Mouse (Mus musculus) forebrain, embryonic 11.5 days (tissue): Measurements from ENCODE around the gene Pdilt. TPM values are rescaled to one million over a fixed set of nuclear protein-coding genes. Genes with fewer than 3 reads are reported as not detected.
"Not testable (repeated sequence)": the region's sequence is repeated elsewhere in the genome, so short reads cannot be mapped to it uniquely, and the experiment has no call there.

ENCODE experiments used
- ATAC-seq: fragments of 200-750 bp; cut with Nextera tagmentation; replicated peaks from 2 replicates; pipeline ENCODE4 v1.8.0; 2017; ENCODE audit warnings: moderate TSS enrichment; ENCODE audit not compliant: low FRiP score
- DNase-seq: peaks from one replicate; pipeline ENCODE4 v3.0.0-alpha.2; 2017; ENCODE audit warnings: low spot score
- H3K27ac ChIP-seq: fragments of 300-500 bp; sonication (generic); 2 replicates; pipeline ENCODE4 v1.5.1; 2014; ENCODE audit warnings: low read depth, low read length
- H3K27me3 ChIP-seq: fragments of 300-500 bp; sonication (generic); 2 replicates; pipeline ENCODE4 v1.6.1; 2014; ENCODE audit warnings: mild to moderate bottlenecking, low read length, mixed read lengths; ENCODE audit not compliant: control insufficient read depth, insufficient read depth
- H3K36me3 ChIP-seq: fragments of 300-500 bp; sonication (generic); 2 replicates; pipeline ENCODE4 v1.6.1; 2014; ENCODE audit warnings: mild to moderate bottlenecking, low read length, moderate library complexity, mixed read lengths; ENCODE audit not compliant: control insufficient read depth, insufficient read depth
- H3K4me1 ChIP-seq: fragments of 300-500 bp; sonication (generic); replicated peaks from 2 replicates; pipeline ENCODE4 v1.6.1; 2014; ENCODE audit warnings: low read length, mixed read lengths; ENCODE audit not compliant: control insufficient read depth, insufficient read depth
- H3K4me2 ChIP-seq: fragments of 300-500 bp; sonication (generic); 2 replicates; pipeline ENCODE4 v1.6.1; 2014; ENCODE audit warnings: low read depth, mild to moderate bottlenecking, low read length, moderate library complexity, mixed read lengths; ENCODE audit not compliant: severe bottlenecking
- H3K4me3 ChIP-seq: fragments of 300-500 bp; sonication (generic); 2 replicates; pipeline ENCODE4 v1.5.1; 2014; ENCODE audit warnings: low read depth, low read length
- H3K9ac ChIP-seq: fragments of 300-500 bp; sonication (generic); 2 replicates; pipeline ENCODE4 v1.6.1; 2014; ENCODE audit warnings: low read length
- H3K9me3 ChIP-seq: fragments of 300-500 bp; sonication (generic); 2 replicates; pipeline ENCODE4 v1.6.1; 2016; ENCODE audit warnings: low read length, mixed read lengths; ENCODE audit not compliant: control insufficient read depth
- WGBS: fragments of 180-500 bp; shearing (Covaris S2); extraction: QIAGEN DNeasy Blood & Tissue Kit; methylation state at CpG from one replicate; pipeline ENCODE4 v1.1.7; 2014; 5-methylcytosine and 5-hydroxymethylcytosine counted together
- polyA plus RNA-seq: library from polyadenylated mRNA; unstranded; fragments of >200 nt; fragmentation: Nextera tagmentation; extraction: Ambion mirVana; gene quantifications from 2 replicates; pipeline ENCODE4 v1.2.1, GENCODE M21; 2014

The Pdilt gene
- not detected in 2 replicates for polyA plus RNA-seq

DNA sequence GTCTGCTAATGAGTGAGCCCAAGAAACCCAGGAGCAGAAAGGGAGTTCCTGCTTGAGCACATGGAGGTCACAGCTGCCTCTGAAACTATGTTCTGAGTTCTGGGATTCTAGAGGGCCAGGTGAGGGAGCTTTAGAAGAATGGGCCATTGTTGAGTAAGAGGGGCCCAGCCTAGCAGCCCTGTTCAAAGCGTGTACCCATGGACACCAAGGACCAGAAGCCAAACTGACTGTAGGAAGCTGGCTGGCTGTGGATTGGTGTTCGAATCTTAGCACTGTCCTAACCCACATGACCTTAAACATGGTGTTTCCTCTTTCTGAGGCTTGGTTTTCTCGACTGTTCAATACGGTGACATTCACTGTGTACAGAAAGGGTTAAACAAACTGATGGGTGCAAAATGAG lies at the start of gene Pdilt:
TSS of gene Pdilt (minus strand) at position 101 of the 400 bp plus-strand sequence.
- Histone ChIP-seq H3K4me2 (no peak within 1 kb of the TSS), H3K27me3 (no peaks in the 10 kb centered on the region), H3K4me1 (no peaks in the 10 kb centered on the region; the same call in 1 of the 2 replicates), H3K27ac (no peak within 1 kb of the TSS), H3K36me3 (no peaks in the 10 kb centered on the region), H3K9ac (no peak within 1 kb of the TSS), H3K9me3 (no peaks in the 10 kb centered on the region), H3K4me3 (no peak within 1 kb of the TSS)
- 83% methylated on average over 4 of the region's 4 CpGs for WGBS
- ATAC-seq (no peak), DNase-seq (no peak)

- H3K36me3 ChIP-seq, H3K4me3 ChIP-seq, H3K9ac ChIP-seq, H3K27ac ChIP-seq, ATAC-seq, H3K4me2 ChIP-seq, DNase-seq, H3K4me1 ChIP-seq, H3K27me3 ChIP-seq, H3K9me3 ChIP-seq: not testable (repeated sequence)
- 88% methylated on average over 2 of the region's 2 CpGs for WGBS
Observed at GRCm38 (mm10) chr7:119562476-119562875, 39.2 kb upstream of the Pdilt start.

- WGBS, result 60% methylated on average over 4 of the region's 4 CpGs
- DNase-seq, result no peak
- Histone ChIP-seq H3K4me1 (no peaks in the 10 kb centered on the region), H3K27ac (no peak overlapping the region), H3K4me3 (no peak overlapping the region), H3K9ac (no peak overlapping the region), H3K4me2 (no peak overlapping the region), H3K36me3 (no peaks in the 10 kb centered on the region), H3K9me3 (no peaks in the 10 kb centered on the region), H3K27me3 (no peaks in the 10 kb centered on the region)
- no peak for ATAC-seq
Observed at GRCm38 (mm10) chr7:119561441-119561840, 38.2 kb upstream of the Pdilt start.

DNA sequence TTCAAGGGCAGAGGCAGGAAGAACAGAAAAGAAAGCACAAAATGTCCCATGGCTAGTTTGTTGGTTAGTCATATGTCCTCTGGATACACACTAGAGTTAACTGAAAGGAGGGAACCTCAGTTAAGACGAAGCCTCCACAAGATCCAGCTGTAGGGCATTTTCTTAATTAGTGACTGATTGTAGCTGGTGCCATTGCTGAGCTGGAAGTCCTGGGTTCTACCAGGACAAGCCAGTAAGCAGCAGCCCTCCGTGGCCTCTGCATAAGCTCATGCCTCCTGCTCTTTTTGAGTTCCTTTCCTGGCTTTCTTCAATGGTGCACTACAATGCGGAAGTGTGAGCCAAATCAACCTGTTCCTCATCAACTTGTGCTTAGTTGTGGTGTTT lies 37.2 kb upstream of the Pdilt start:
- Histone ChIP-seq H3K27me3 (no peaks in the 10 kb centered on the region), H3K27ac (no peak overlapping the region), H3K36me3 (no peaks in the 10 kb centered on the region), H3K4me3 (no peak overlapping the region), H3K4me1 (no peaks in the 10 kb centered on the region), H3K9ac (no peak overlapping the region), H3K4me2 (no peak overlapping the region), H3K9me3 (no peaks in the 10 kb centered on the region)
- no peak for DNase-seq
- 88% methylated on average over 3 of the region's 3 CpGs for WGBS
- no peak for ATAC-seq

- WGBS, result 83% methylated on average over 3 of the region's 3 CpGs
Observed at GRCm38 (mm10) chr7:119559789-119560451, 36.6 kb upstream of the Pdilt start.

GRCm38 (mm10) chr7:119554040-119554439 lies 30.8 kb upstream of the Pdilt start, which contains the start of gene Acsm2:
Acsm2 (plus strand) TSS chr7:119554340.
- H3K27ac ChIP-seq, result no peak within 1 kb of the TSS
- no peaks in the 10 kb centered on the region for H3K9me3 ChIP-seq
- H3K36me3 ChIP-seq, result no peaks in the 10 kb centered on the region
- no peaks in the 10 kb centered on the region for H3K27me3 ChIP-seq
- no peak within 1 kb of the TSS for H3K9ac ChIP-seq
- no peak within 1 kb of the TSS for H3K4me2 ChIP-seq
- ATAC-seq, result no peak
- no peak for DNase-seq
- no peaks in the 10 kb centered on the region for H3K4me1 ChIP-seq
- H3K4me3 ChIP-seq, result no peak within 1 kb of the TSS
- WGBS, result 100% methylated on average over 1 of the region's 1 CpGs

More at GRCm38 (mm10) chr7:119559789-119560451, 36.6 kb upstream of the Pdilt start:
- Histone ChIP-seq H3K4me1 (no peaks in the 10 kb centered on the region), H3K4me3 (no peak overlapping the region), H3K9me3 (no peaks in the 10 kb centered on the region), H3K4me2 (no peak overlapping the region), H3K27me3 (no peaks in the 10 kb centered on the region), H3K9ac (no peak overlapping the region), H3K36me3 (no peaks in the 10 kb centered on the region), H3K27ac (no peak overlapping the region)
- ATAC-seq (no peak), DNase-seq (no peak)

- ATAC-seq (no peak), DNase-seq (no peak)
- no peak overlapping the region for H3K27ac ChIP-seq
- H3K36me3 ChIP-seq, result no peaks in the 10 kb centered on the region
- H3K4me3 ChIP-seq, result no peak overlapping the region
- WGBS, result 90% methylated on average over 3 of the region's 3 CpGs
- no peaks in the 10 kb centered on the region for H3K4me1 ChIP-seq
- H3K27me3 ChIP-seq, result no peaks in the 10 kb centered on the region
- H3K4me2 ChIP-seq, result no peak overlapping the region
- no peaks in the 10 kb centered on the region for H3K9me3 ChIP-seq
- H3K9ac ChIP-seq, result no peak overlapping the region
Observed at GRCm38 (mm10) chr7:119550471-119551222, 27.4 kb upstream of the Pdilt start.

DNA sequence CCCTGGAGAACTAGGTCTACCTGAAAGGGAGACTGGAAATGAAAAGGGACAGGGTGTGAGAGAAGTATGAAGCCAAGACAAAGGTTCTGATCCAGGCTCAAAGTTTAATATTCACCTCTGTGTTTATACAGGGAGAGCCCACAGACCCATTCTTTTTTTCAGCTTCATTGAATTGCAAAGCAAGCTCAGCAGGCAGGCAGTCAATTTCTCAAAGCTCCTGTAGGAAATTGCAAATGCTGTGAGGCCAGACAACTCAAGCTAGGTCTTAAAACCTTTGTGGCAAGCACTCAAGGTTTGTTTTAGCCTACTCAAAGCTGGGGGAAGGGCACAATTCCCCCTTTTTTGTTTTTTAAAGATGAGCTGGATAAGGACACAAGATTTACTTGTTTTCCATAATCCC lies 22.3 kb upstream of the Pdilt start:
- no peak overlapping the region for H3K9ac ChIP-seq
- H3K9me3 ChIP-seq, result no peaks in the 10 kb centered on the region
- H3K27ac ChIP-seq, result no peak overlapping the region
- no peaks in the 10 kb centered on the region for H3K27me3 ChIP-seq
- no peak overlapping the region for H3K4me3 ChIP-seq
- H3K4me2 ChIP-seq, result no peak overlapping the region
- no peak for DNase-seq
- no peak for ATAC-seq
- H3K36me3 ChIP-seq, result no peaks in the 10 kb centered on the region
- no peaks in the 10 kb centered on the region for H3K4me1 ChIP-seq
